Mouse (Mus musculus) E14TG2a.4 (cell line): ENCODE data around the gene Ahcyl2.

Experiments used
- CTCF ChIP-seq: conservative IDR thresholded peaks from 2 replicates; pipeline ENCODE4 v1.5.1; 2014; ENCODE audit warnings: low read length
- NANOG ChIP-seq: IDR thresholded peaks from 2 replicates; pipeline ENCODE4 v1.6.1; 2014; ENCODE audit warnings: borderline replicate concordance, low read length, mixed read lengths
- POU5F1 ChIP-seq: IDR thresholded peaks from 2 replicates; pipeline ENCODE4 v1.6.1; 2014; ENCODE audit warnings: low read length, borderline replicate concordance

DNA sequence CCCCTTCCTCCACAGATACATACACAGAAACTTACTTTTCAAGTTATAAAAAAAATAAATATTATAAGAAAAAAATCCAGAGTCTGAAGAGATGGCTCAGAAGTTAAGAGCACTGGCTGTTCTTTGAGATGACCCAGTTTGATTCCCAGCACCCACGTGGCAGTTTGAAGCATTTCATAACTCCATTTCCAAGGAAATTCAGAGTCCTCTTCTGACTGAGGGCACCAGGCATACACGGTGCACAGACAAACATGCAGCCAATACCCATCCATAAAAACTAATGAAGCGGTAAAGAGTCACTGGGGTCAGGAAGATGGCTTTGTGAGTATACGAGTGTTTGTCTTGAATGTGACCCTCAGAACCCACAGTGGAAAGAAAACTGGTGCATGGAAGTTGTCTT is 52.5 kb downstream of the Ahcyl2 start:
- no peak for TF ChIP-seq CTCF
- TF ChIP-seq NANOG: no peak
- no peak for TF ChIP-seq POU5F1
